Mouse (Mus musculus): Measurements from ENCODE around the gene Wdr31. TPM values are rescaled to one million over a fixed set of nuclear protein-coding genes. Genes with fewer than 3 reads are reported as not detected.
A peak's percentile ranks its signal among the peaks of the same experiment; 100 is the strongest.

Gene Wdr31
- polyA plus RNA-seq, 1 experiment from 2014 or later = 6.8 TPM

DNA sequence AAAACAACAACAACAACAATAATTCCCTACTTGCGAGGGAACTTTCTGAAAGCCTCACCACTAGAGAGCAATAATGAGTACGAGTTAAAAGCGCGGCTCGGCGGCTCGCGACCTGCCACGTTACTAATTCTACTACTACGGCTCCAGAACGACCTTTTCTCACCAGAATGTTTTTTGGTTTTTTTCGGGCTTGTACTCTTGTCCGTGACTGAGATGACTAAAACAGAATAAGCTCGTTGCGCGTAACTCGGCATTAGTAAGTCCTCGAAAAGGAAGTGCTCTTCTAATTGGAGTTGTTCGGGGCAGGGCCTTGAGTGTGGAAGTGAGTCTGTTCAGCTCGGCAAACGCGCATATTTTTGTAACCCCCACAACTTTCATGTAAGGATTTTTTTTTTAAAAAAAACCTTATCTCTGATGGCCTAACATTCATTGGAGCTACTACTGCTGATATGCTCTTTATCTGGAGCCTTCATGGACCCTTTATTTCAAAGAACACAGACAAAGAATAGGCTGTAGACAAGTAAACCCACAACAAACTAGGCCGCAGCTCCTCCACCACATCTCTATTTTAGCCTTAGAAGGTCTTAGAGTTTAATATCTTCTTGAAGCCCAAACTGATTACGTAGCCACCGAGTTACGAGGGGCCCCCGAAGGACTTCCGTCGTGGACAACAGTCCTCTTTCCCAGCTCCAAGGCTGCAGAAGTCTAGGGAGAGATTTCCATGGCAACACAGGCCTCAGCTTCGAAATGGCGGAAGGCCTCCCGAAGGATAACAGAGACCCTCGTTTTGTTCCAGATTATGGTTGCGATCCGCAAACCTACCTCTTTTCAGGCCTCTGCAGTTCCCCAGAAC, 62.7 kb downstream of the Wdr31 start:
- Histone ChIP-seq H3K4me3 (peak overlapping the region; percentile 83), H3K9me3 (no peaks in the 10 kb centered on the region), H3K9ac (peak overlapping the region; percentile 83), H3K4me1 (peaks cover 29% of the 10 kb centered on the region), H3K27ac (peak overlapping the region; percentile 90), H3K27me3 (no peaks in the 10 kb centered on the region), H3K36me3 (peaks cover 40% of the 10 kb centered on the region), H3K4me2 (replicated peaks) (peak overlapping the region; percentile 72)
- peak; percentile 60 for ATAC-seq (ENCODE audit: low FRiP score, low read depth)
- under 1% methylated on average over 35 of the region's 35 CpGs for WGBS

DNA sequence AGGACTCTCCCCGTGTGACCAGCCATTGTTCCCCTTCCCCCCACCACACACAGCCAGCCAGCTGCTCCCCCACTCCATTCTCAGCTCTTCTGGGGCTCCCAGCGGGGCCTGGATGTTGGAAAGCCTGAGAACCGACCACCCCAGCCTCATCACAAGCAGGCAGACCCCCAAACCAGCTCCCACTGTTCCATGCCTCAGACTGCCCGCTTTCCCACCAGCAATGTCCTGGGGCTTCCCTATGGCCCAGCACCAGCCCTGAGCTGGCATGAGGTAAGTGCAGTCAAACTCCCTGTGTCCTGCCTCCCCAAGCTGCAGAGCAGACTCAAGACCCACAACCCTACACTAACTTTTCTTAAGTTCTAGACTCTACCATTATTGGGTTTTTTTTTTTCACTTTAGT, 64.6 kb downstream of the Wdr31 start:
- H3K27me3 ChIP-seq = no peaks in the 10 kb centered on the region
- 84% methylated on average over 4 of the region's 4 CpGs for WGBS
- no peak overlapping the region for H3K9ac ChIP-seq
- no peak for ATAC-seq (ENCODE audit: low FRiP score, low read depth)
- no peaks in the 10 kb centered on the region for H3K9me3 ChIP-seq
- H3K4me3 ChIP-seq = peak overlapping the region; percentile 0; the same call in 1 of the 2 replicates
- no peak overlapping the region for H3K27ac ChIP-seq
- H3K4me2 ChIP-seq (replicated peaks) = peak overlapping the region; percentile 14; the same call in 1 of the 2 replicates
- H3K36me3 ChIP-seq = peaks cover 40% of the 10 kb centered on the region
- peaks cover 29% of the 10 kb centered on the region for H3K4me1 ChIP-seq

- H3K4me2 ChIP-seq (replicated peaks) = no peak overlapping the region
- WGBS = 94% methylated on average over 3 of the region's 3 CpGs
- H3K27me3 ChIP-seq = no peaks in the 10 kb centered on the region
- H3K27ac ChIP-seq = no peak overlapping the region
- no peaks in the 10 kb centered on the region for H3K4me1 ChIP-seq
- no peak overlapping the region for H3K9ac ChIP-seq
- ATAC-seq (ENCODE audit: low FRiP score, low read depth) = no peak
- no peaks in the 10 kb centered on the region for H3K9me3 ChIP-seq
- H3K4me3 ChIP-seq = no peak overlapping the region
- H3K36me3 ChIP-seq = peaks cover 90% of the 10 kb centered on the region
Observed at GRCm38 (mm10) chr4:62398956-62399355, 71.7 kb downstream of the Wdr31 start.

Other genes with a start within 250 kb of the Wdr31 start
- gene Zfp37, start 239.8 kb downstream of the Wdr31 start, polyA plus RNA-seq (2015; fragmentation: Nextera tagmentation; extraction: Ambion mirVana) = 14.1 and 14.8 TPM in 2 replicates
- gene Slc31a2, start 208.3 kb downstream of the Wdr31 start, polyA plus RNA-seq (2015; fragmentation: Nextera tagmentation; extraction: Ambion mirVana) = 17.7 and 19.0 TPM in 2 replicates
- 25.4 and 27.9 TPM in 2 replicates for gene Fkbp15, start 110.3 kb downstream of the Wdr31 start, polyA plus RNA-seq (2015; fragmentation: Nextera tagmentation; extraction: Ambion mirVana)
- 42.5 and 45.7 TPM in 2 replicates for gene Slc31a1, start 110.2 kb downstream of the Wdr31 start, polyA plus RNA-seq (2015; fragmentation: Nextera tagmentation; extraction: Ambion mirVana)
- 202 TPM in 2 replicates for gene Cdc26, start 62.3 kb downstream of the Wdr31 start, polyA plus RNA-seq (2015; fragmentation: Nextera tagmentation; extraction: Ambion mirVana)
- 27.0 and 27.9 TPM in 2 replicates for gene Prpf4, start 62.1 kb downstream of the Wdr31 start, polyA plus RNA-seq (2015; fragmentation: Nextera tagmentation; extraction: Ambion mirVana)
- not detected in 2 replicates for gene Rnf183, start 35.6 kb downstream of the Wdr31 start, polyA plus RNA-seq (2015; fragmentation: Nextera tagmentation; extraction: Ambion mirVana)
- gene Bspry, start 9.2 kb upstream of the Wdr31 start, polyA plus RNA-seq (2015; fragmentation: Nextera tagmentation; extraction: Ambion mirVana) = 2.9 and 3.2 TPM in 2 replicates
- gene Hdhd3, start 32.6 kb upstream of the Wdr31 start, polyA plus RNA-seq (2015; fragmentation: Nextera tagmentation; extraction: Ambion mirVana) = 14.7 and 14.8 TPM in 2 replicates
- gene Alad, start 49.0 kb upstream of the Wdr31 start, polyA plus RNA-seq (2015; fragmentation: Nextera tagmentation; extraction: Ambion mirVana) = 79.7 and 85.4 TPM in 2 replicates
- gene Pole3, start 54.2 kb upstream of the Wdr31 start, polyA plus RNA-seq (2015; fragmentation: Nextera tagmentation; extraction: Ambion mirVana) = 86.3 and 93.9 TPM in 2 replicates
- 0.60 and 0.61 TPM in 2 replicates for gene 4933430I17Rik, start 54.5 kb upstream of the Wdr31 start, polyA plus RNA-seq (2015; fragmentation: Nextera tagmentation; extraction: Ambion mirVana)
- 50.3 and 52.8 TPM in 2 replicates for gene Rgs3, start 89.0 kb upstream of the Wdr31 start, polyA plus RNA-seq (2015; fragmentation: Nextera tagmentation; extraction: Ambion mirVana)